Mouse (Mus musculus) T-cell, adult 2 months (primary cell): Measurements from ENCODE around the gene Slain2.
"Not testable (repeated sequence)": the region's sequence is repeated elsewhere in the genome, so short reads cannot be mapped to it uniquely, and the experiment has no call there.

Experiments used
- DNase-seq: peaks from one replicate; pipeline ENCODE4 v3.0.0; 2022; ENCODE audit warnings: low spot score

The Slain2 gene

GRCm38 (mm10) chr5:72953996-72954604 is 40.0 kb downstream of the Slain2 start:
- DNase-seq, result no peak

GRCm38 (mm10) chr5:72957281-72957680 is 43.2 kb downstream of the Slain2 start:
- DNase-seq, result no peak

- DNase-seq, result no peak
Observed at GRCm38 (mm10) chr5:72960096-72960495, 46.0 kb downstream of the Slain2 start.

GRCm38 (mm10) chr5:72965706-72966105 is 51.6 kb downstream of the Slain2 start:
- no peak for DNase-seq

- no peak for DNase-seq
Observed at GRCm38 (mm10) chr5:72972435-72972834, 58.3 kb downstream of the Slain2 start.

GRCm38 (mm10) chr5:72972934-72973333 is 58.8 kb downstream of the Slain2 start:
- DNase-seq, result no peak

- no peak for DNase-seq
Observed at GRCm38 (mm10) chr5:72974602-72975001, 60.5 kb downstream of the Slain2 start, which contains the start of gene Gm10135. Gm10135 (minus strand) TSS chr5:72974702.

- no peak for DNase-seq
Observed at GRCm38 (mm10) chr5:72975996-72976395, 61.9 kb downstream of the Slain2 start.

- DNase-seq, result no peak
Observed at GRCm38 (mm10) chr5:72976539-72976938, 62.4 kb downstream of the Slain2 start.

GRCm38 (mm10) chr5:72984091-72984490 is 70.0 kb downstream of the Slain2 start:
- DNase-seq, result peak; percentile 12

- no peak for DNase-seq
Observed at GRCm38 (mm10) chr5:72987786-72988185, 73.7 kb downstream of the Slain2 start.

GRCm38 (mm10) chr5:72989756-72990155 is 75.7 kb downstream of the Slain2 start:
- DNase-seq, result no peak

- no peak for DNase-seq
Observed at GRCm38 (mm10) chr5:72992474-72992873, 78.4 kb downstream of the Slain2 start.

GRCm38 (mm10) chr5:72994424-72994823 is 80.3 kb downstream of the Slain2 start:
- DNase-seq, result no peak

GRCm38 (mm10) chr5:72994928-72995327 is 80.8 kb downstream of the Slain2 start:
- DNase-seq, result no peak

GRCm38 (mm10) chr5:72995379-72995778 is 81.3 kb downstream of the Slain2 start:
- no peak for DNase-seq

GRCm38 (mm10) chr5:72998546-72998945 is 84.4 kb downstream of the Slain2 start:
- DNase-seq, result not testable (repeated sequence)

GRCm38 (mm10) chr5:73004046-73004445 is 89.9 kb downstream of the Slain2 start:
- DNase-seq, result no peak

- no peak for DNase-seq
Observed at GRCm38 (mm10) chr5:73006784-73007581, 92.9 kb downstream of the Slain2 start, which contains the start of gene Slc10a4. Slc10a4 (plus strand) TSS chr5:73006883.

- no peak for DNase-seq
Observed at GRCm38 (mm10) chr5:73007582-73007959, 93.5 kb downstream of the Slain2 start.

GRCm38 (mm10) chr5:73008230-73008629 is 94.1 kb downstream of the Slain2 start:
- peak; percentile 27 for DNase-seq

GRCm38 (mm10) chr5:73011806-73012205 is 97.7 kb downstream of the Slain2 start:
- DNase-seq, result not testable (repeated sequence)

GRCm38 (mm10) chr5:73012884-73013610 is 98.9 kb downstream of the Slain2 start:
- not testable (repeated sequence) for DNase-seq
